Mouse (Mus musculus) forebrain, embryonic 13.5 days (tissue): ENCODE data around the gene A530016L24Rik. TPM values are rescaled to one million over a fixed set of nuclear protein-coding genes. Genes with fewer than 3 reads are reported as not detected.

ENCODE experiments used
- ATAC-seq: fragments of 200-750 bp; cut with Nextera tagmentation; 2 replicates; pipeline ENCODE4 v1.8.0; 2017
- H3K27ac ChIP-seq: fragments of 300-500 bp; sonication (generic); 2 replicates; pipeline ENCODE4 v1.5.1; 2015; ENCODE audit warnings: inconsistent platforms, mild to moderate bottlenecking, moderate library complexity
- H3K27me3 ChIP-seq: fragments of 300-500 bp; sonication (generic); 2 replicates; pipeline ENCODE4 v1.6.1; 2015; ENCODE audit warnings: mild to moderate bottlenecking, inconsistent platforms
- H3K36me3 ChIP-seq: fragments of 300-500 bp; sonication (generic); 2 replicates; pipeline ENCODE4 v1.6.1; 2015; ENCODE audit warnings: mild to moderate bottlenecking, inconsistent platforms; ENCODE audit not compliant: poor library complexity, severe bottlenecking
- H3K4me1 ChIP-seq: fragments of 300-500 bp; sonication (generic); 2 replicates; pipeline ENCODE4 v1.6.1; 2015; ENCODE audit warnings: inconsistent platforms
- H3K4me2 ChIP-seq: fragments of 300-500 bp; sonication (generic); 2 replicates; pipeline ENCODE4 v1.6.1; 2015; ENCODE audit warnings: inconsistent platforms, mild to moderate bottlenecking, moderate library complexity
- H3K4me3 ChIP-seq: fragments of 300-500 bp; sonication (generic); 2 replicates; pipeline ENCODE4 v1.5.1; 2015; ENCODE audit warnings: mild to moderate bottlenecking, inconsistent platforms
- H3K9ac ChIP-seq: fragments of 300-500 bp; sonication (generic); 2 replicates; pipeline ENCODE4 v1.6.1; 2015; ENCODE audit warnings: mild to moderate bottlenecking, inconsistent platforms
- H3K9me3 ChIP-seq: fragments of 300-500 bp; sonication (generic); replicated peaks from 2 replicates; pipeline ENCODE4 v1.6.1; 2016; ENCODE audit warnings: inconsistent platforms
- WGBS: fragments of 180-500 bp; shearing (Covaris S2); methylation state at CpG from one replicate; pipeline ENCODE4 v1.1.7; 2015; 5-methylcytosine and 5-hydroxymethylcytosine counted together
- polyA plus RNA-seq: library from polyadenylated mRNA; unstranded; fragments of >200 nt; fragmentation: Nextera tagmentation; extraction: Ambion mirVana; gene quantifications from 2 replicates; pipeline ENCODE4 v1.2.1, GENCODE M21; 2015

Gene A530016L24Rik
- polyA plus RNA-seq, result 0.11 TPM in 1 of 2 replicates, not detected in the other

DNA sequence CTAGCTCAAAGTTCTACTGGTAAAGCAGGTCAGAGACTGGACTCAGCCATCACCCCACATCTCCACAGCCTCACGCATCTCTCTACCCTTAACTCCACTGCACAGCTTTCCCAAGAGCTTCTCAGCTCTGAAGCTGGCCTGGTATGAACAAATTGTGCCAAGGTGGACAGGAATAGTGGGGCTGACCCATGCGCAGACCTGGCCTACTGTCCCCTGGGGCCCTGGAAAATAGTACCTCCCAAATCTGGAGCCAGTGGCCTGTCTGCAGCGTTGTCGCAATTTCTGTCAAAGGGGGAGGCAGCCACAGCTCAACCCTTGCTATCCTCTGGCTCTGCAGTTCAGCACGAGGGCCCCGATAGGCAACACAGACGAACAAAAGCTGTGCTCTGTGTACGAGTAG lies at the start of gene A530016L24Rik:
Gene A530016L24Rik (plus strand): TSS at position 315 of the 400 bp plus-strand sequence.
- no peak for ATAC-seq
- Histone ChIP-seq H3K27me3 (no peaks in the 10 kb centered on the region), H3K4me1 (peaks cover 19% of the 10 kb centered on the region), H3K9me3 (no peaks in the 10 kb centered on the region), H3K27ac (no peak within 1 kb of the TSS), H3K4me2 (no peak within 1 kb of the TSS), H3K9ac (no peak within 1 kb of the TSS), H3K36me3 (no peaks in the 10 kb centered on the region), H3K4me3 (no peak within 1 kb of the TSS)
- 88% methylated on average over 8 of the region's 8 CpGs for WGBS

DNA sequence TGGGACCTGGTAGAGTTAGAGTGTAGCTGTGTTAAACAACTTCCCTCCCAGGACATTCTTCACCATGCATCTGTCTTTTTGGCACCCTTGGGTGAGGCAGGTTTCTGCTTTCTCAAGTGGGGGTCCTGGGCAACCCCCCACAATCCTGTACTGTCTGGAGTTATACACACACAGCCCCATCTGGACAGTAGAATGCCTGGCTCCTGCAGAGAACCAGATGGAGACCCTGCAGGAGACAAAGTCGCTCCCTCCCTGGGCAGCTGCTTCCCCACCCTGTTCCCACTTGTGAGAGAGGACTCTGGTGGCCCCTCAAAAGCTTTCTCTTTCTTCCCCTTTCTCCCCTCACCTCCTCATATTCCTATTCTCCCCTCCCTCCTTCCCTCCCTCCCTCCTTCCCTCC lies 49.3 kb upstream of the A530016L24Rik start:
- Histone ChIP-seq H3K4me1 (peaks cover 34% of the 10 kb centered on the region), H3K27me3 (no peaks in the 10 kb centered on the region), H3K4me2 (no peak overlapping the region), H3K9ac (no peak overlapping the region), H3K36me3 (no peaks in the 10 kb centered on the region), H3K9me3 (no peaks in the 10 kb centered on the region), H3K27ac (no peak overlapping the region), H3K4me3 (no peak overlapping the region)
- WGBS, result 56% methylated on average over 1 of the region's 1 CpGs
- ATAC-seq, result 0 out of 2 replicates have a peak, but pooled peaks have one; percentile 14

DNA sequence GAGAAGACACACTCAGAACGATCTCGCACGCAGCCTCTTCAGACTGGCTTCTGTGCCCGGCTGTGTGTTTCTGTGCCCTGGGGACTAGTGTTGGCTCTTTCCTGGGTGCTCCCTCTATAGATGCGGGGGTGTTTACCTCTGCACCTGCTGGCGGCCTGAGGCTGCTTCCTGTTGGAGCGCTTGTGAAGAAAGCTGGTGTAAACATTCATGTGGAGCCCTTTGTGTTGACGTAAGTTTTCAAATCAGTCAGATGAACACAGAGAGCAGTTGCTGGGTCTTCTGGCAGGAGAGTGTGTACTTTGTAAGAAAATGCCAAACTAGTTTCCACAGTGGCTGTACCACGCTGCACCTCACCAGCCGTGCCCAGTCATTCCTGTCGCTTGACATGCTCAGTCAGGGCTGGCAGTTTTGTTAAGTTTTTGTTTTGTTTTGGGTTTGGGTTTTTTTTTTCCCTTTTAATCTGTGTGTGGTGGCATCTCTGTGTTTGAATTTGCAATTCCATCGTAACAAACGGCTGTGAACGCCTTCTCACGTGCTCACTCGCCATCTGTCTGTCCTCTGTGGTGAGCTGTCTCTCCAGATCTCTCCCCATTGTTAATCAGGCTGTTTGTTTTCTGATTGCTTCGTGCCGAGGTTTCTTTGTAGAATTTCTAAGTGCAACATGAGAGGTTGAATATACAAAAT lies 40.0 kb upstream of the A530016L24Rik start:
- Histone ChIP-seq H3K4me1 (peaks cover 30% of the 10 kb centered on the region), H3K27me3 (no peaks in the 10 kb centered on the region), H3K36me3 (no peaks in the 10 kb centered on the region), H3K27ac (peak overlapping the region; percentile 72), H3K9ac (no peak overlapping the region), H3K9me3 (peaks cover 13% of the 10 kb centered on the region), H3K4me2 (no peak overlapping the region), H3K4me3 (no peak overlapping the region)
- ATAC-seq, result peak; percentile 55
- 39% methylated on average over 18 of the region's 18 CpGs for WGBS

DNA sequence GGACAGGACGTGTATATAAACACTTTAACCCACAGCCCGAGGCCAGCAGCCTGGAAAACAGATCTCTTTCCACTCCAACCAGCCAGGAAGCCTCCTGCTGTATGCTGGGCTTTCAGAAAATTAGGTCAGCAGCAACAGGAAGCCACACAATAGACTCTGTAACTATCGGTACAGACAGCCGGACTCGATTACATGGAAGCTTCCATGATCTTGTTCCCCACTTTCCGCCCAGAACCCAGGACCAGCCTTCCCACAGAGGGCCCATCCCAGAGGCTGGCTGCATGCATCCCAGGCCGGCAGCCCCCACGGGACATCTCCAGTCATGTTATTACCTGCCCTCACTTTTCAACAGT lies 39.4 kb upstream of the A530016L24Rik start:
- H3K4me2 ChIP-seq, result no peak overlapping the region
- H3K4me3 ChIP-seq, result no peak overlapping the region
- H3K36me3 ChIP-seq, result no peaks in the 10 kb centered on the region
- peak overlapping the region; percentile 72 for H3K27ac ChIP-seq
- H3K9ac ChIP-seq, result no peak overlapping the region
- 46% methylated on average over 8 of the region's 8 CpGs for WGBS
- peak; percentile 20; the same call in 1 of the 2 replicates for ATAC-seq
- no peaks in the 10 kb centered on the region for H3K27me3 ChIP-seq
- peaks cover 34% of the 10 kb centered on the region for H3K4me1 ChIP-seq
- peaks cover 13% of the 10 kb centered on the region for H3K9me3 ChIP-seq

DNA sequence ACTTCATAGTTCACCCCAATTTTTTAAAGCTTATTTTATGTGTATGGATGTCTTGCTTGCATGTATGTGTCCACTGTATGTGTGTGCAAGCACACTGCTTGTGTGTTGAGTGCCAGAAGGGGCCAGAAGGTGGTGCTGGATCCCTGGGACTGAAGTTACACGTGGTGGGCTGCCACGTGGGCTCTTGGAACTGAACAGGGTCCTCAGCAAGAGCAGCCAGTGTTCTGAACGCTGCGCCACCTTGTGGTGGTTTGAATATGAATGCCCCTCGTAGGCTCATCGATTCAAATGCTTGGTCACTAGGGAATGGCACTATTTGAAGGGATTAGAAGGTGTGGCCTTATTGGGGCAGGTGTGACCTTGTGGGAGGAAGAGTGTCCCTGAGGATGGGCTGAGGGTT lies 38.4 kb upstream of the A530016L24Rik start:
- 27% methylated on average over 6 of the region's 6 CpGs for WGBS
- Histone ChIP-seq H3K27ac (no peak overlapping the region), H3K4me3 (no peak overlapping the region), H3K4me1 (peaks cover 34% of the 10 kb centered on the region), H3K9ac (no peak overlapping the region), H3K9me3 (peaks cover 13% of the 10 kb centered on the region), H3K27me3 (no peaks in the 10 kb centered on the region), H3K4me2 (no peak overlapping the region), H3K36me3 (no peaks in the 10 kb centered on the region)
- peak; percentile 36; the same call in 1 of the 2 replicates for ATAC-seq

DNA sequence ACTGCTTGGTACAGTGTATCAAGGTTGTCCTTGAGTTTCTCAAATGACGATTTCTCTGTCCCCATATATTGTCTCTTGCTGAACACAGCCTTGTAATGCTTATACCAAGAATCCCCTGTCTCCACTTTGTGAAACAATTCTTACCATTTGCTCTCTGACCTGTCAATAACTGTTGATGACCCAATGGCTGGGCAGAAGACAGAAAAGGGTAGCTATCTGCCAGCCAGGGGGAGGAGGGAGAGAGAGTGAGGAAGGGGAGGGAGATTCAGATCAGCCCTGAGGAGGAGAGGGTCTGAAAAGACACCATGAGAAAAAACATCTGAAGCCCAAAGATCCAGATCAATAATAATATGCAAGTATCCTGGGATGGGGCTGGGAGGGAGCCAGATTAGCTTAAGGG lies 37.9 kb upstream of the A530016L24Rik start:
- no peaks in the 10 kb centered on the region for H3K36me3 ChIP-seq
- WGBS, result 94% methylated on average over 1 of the region's 1 CpGs
- H3K4me1 ChIP-seq, result peaks cover 34% of the 10 kb centered on the region
- H3K9me3 ChIP-seq, result peaks cover 11% of the 10 kb centered on the region
- H3K9ac ChIP-seq, result no peak overlapping the region
- H3K27me3 ChIP-seq, result no peaks in the 10 kb centered on the region
- no peak overlapping the region for H3K27ac ChIP-seq
- H3K4me2 ChIP-seq, result no peak overlapping the region
- H3K4me3 ChIP-seq, result no peak overlapping the region
- no peak for ATAC-seq

DNA sequence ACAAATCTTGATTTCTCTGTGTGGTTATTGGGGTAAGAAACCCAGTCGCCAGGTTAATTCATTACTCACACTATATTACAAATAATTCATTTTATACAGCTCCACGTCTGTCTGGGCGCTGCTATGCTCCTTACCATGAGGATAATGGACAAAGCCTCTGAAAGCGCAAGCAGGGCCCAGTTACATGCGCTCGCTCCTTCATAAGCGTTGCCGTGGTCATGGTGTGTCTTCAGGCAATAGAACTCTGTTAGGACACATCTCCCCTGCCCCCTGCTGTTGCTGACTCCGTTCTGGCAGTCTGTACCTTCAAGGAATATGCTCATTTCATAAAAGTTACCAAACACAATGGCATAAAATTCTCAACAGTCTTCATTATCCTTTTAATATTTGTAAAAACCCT lies 37.4 kb upstream of the A530016L24Rik start:
- ATAC-seq, result no peak
- Histone ChIP-seq H3K27me3 (no peaks in the 10 kb centered on the region), H3K9me3 (peaks cover 7% of the 10 kb centered on the region), H3K4me2 (no peak overlapping the region), H3K4me3 (no peak overlapping the region), H3K9ac (no peak overlapping the region), H3K27ac (no peak overlapping the region), H3K4me1 (peaks cover 34% of the 10 kb centered on the region), H3K36me3 (no peaks in the 10 kb centered on the region)
- 83% methylated on average over 9 of the region's 9 CpGs for WGBS

DNA sequence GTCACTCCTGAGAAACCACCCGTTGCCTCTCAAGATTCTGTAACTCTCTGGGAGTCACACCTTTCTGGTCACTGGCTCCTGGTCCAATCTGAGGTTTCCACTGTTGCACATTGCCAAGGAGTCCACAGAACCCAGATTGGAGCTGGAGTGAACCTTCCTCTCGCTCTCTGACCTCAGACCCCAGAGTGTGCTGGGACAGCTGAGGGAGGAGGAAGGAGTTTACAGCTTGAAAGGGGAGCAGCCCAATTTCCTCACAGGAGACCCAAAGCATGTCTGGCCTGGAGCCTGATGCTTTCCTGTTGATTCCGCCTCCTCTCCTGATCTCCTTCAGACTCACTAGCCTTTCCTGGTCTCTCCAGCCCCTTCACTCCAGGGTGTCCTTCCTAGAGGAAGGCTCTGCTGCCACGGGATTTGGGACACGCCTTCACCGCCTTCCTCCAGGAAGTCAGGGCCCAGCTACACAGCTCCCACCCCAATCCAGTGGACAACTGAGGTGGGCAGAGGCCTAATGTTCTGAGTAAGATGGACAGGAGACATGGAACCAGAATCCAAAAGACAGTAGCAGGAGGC lies 33.0 kb upstream of the A530016L24Rik start:
- H3K4me3 ChIP-seq, result no peak overlapping the region
- H3K36me3 ChIP-seq, result no peaks in the 10 kb centered on the region
- peaks cover 30% of the 10 kb centered on the region for H3K4me1 ChIP-seq
- no peak overlapping the region for H3K4me2 ChIP-seq
- 88% methylated on average over 6 of the region's 6 CpGs for WGBS
- H3K27ac ChIP-seq, result no peak overlapping the region
- no peak overlapping the region for H3K9ac ChIP-seq
- no peaks in the 10 kb centered on the region for H3K9me3 ChIP-seq
- H3K27me3 ChIP-seq, result no peaks in the 10 kb centered on the region
- ATAC-seq, result no peak

DNA sequence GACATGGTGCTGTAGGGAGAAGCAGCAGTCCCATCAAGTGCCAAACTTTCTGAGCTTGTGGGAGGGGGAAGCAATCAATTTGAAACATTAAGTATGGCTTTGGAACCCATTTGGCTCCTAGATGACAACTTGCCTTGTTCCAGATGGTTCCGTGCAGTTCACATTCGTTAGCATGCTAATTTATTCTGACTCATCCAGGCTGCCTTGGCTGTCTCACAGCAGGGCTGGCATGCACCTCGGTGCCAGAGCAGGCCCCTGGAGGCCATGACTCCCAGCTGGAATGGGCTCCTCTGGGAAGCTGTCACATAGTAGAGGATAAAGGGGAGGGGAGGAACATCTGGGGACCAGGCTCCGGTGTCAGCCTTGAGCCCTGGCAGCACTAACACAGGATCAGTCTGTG lies 31.4 kb upstream of the A530016L24Rik start:
- peak overlapping the region; percentile 79 for H3K27ac ChIP-seq
- H3K9me3 ChIP-seq, result no peaks in the 10 kb centered on the region
- ATAC-seq, result peak; percentile 96
- H3K4me1 ChIP-seq, result peaks cover 34% of the 10 kb centered on the region
- H3K27me3 ChIP-seq, result no peaks in the 10 kb centered on the region
- 0 out of 2 replicates have a peak overlapping the region, but pooled peaks have one; percentile 9 for H3K4me2 ChIP-seq
- no peaks in the 10 kb centered on the region for H3K36me3 ChIP-seq
- no peak overlapping the region for H3K9ac ChIP-seq
- no peak overlapping the region for H3K4me3 ChIP-seq
- 6% methylated on average over 4 of the region's 4 CpGs for WGBS

DNA sequence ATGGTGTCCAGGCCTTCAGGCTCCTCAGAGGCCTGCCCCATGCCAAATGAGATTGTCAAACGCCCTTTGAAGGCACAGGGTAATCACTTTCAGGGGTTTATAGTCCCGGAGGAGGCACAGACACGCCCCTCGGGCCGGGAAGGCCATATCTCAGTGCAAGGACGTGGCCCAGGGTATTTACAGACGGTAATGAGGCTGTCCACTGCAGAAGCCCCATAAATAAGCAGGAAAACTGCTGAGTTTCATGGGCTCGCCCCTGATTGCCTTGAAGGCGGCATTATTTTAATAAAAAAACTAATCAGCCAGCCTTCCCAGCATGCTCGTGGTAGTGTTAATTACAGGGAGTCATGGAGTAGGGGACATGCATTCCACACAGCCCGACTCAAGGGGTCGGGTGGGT lies 26.8 kb upstream of the A530016L24Rik start:
- no peak overlapping the region for H3K4me3 ChIP-seq
- no peak overlapping the region for H3K4me2 ChIP-seq
- H3K9me3 ChIP-seq, result no peaks in the 10 kb centered on the region
- ATAC-seq, result no peak
- no peak overlapping the region for H3K9ac ChIP-seq
- H3K27me3 ChIP-seq, result no peaks in the 10 kb centered on the region
- 61% methylated on average over 12 of the region's 12 CpGs for WGBS
- H3K4me1 ChIP-seq, result peaks cover 36% of the 10 kb centered on the region
- no peak overlapping the region for H3K27ac ChIP-seq
- H3K36me3 ChIP-seq, result no peaks in the 10 kb centered on the region

DNA sequence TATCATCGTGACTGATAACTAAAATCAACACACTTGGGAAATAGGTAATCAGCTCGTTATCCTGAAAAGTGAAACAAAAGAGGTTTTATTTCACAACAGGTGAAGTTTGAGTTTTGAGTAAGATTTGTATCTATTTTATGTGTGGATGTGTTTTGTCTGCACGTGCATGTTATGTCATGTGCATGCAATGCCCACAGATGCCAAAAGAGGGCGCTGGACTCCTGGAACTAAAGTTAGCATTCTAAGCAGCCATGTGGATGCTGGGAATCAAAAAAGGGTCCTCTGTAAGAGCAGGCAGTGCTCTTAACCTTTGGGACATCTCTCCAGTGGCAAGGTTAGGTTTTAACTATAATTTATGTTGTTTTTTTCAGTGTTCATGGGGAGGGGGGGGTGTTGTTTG lies 26.0 kb upstream of the A530016L24Rik start:
- 80% methylated on average over 4 of the region's 4 CpGs for WGBS
- Histone ChIP-seq H3K4me2 (no peak overlapping the region), H3K4me1 (peaks cover 28% of the 10 kb centered on the region), H3K9me3 (no peaks in the 10 kb centered on the region), H3K4me3 (no peak overlapping the region), H3K36me3 (no peaks in the 10 kb centered on the region), H3K27ac (no peak overlapping the region), H3K9ac (no peak overlapping the region), H3K27me3 (no peaks in the 10 kb centered on the region)
- ATAC-seq, result no peak

DNA sequence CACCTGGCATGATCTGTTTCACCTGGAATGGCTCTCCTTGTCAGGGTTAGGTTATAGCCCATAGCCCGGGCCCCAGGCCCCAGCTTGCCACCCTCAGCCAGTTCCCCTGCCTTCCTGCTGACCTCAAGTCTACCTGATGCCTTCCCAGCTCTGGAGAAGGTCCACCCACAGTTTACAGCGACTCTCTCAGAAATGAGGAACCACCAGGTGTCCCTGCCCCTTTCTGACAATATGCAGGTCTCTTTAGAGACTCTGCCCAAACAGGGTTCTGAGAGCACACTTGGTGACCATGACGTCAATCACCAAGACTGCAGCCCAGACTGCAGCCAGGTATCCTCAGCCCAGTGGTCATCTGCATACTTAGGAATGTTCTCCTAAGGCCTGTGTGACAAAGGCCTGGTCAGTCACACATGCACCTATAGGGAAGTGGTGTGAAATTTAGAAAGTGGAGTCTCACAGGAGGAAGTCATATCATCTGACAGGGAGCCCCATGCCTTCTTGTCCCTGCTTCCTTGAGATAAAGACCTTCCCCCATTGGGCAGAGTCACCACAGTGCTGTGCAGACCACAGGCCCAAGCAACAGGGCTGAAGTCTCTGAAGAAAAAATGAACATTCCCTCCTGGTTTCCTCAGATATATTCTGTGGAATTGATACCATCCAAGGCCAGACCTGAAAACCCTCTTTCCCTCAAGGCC lies 25.4 kb upstream of the A530016L24Rik start:
- Histone ChIP-seq H3K9me3 (no peaks in the 10 kb centered on the region), H3K36me3 (no peaks in the 10 kb centered on the region), H3K27me3 (no peaks in the 10 kb centered on the region), H3K9ac (no peak overlapping the region), H3K4me2 (no peak overlapping the region), H3K4me3 (no peak overlapping the region), H3K4me1 (peaks cover 23% of the 10 kb centered on the region), H3K27ac (no peak overlapping the region)
- WGBS, result 91% methylated on average over 3 of the region's 3 CpGs
- no peak for ATAC-seq
